Mouse (Mus musculus) neural tube, embryonic 13.5 days (tissue): ENCODE results near the gene Tm4sf19. TPM values are rescaled to one million over a fixed set of nuclear protein-coding genes. Genes with fewer than 3 reads are reported as not detected.
"Not testable (repeated sequence)": the region's sequence is repeated elsewhere in the genome, so short reads cannot be mapped to it uniquely, and the experiment has no call there.

Source experiments
- ATAC-seq: fragments of 200-750 bp; cut with Nextera tagmentation; 2 replicates; pipeline ENCODE4 v1.8.0; 2017; ENCODE audit warnings: low read depth, mild to moderate bottlenecking, moderate TSS enrichment, moderate library complexity
- H3K27ac ChIP-seq: fragments of 300-500 bp; sonication (generic); replicated peaks from 2 replicates; pipeline ENCODE4 v1.5.1; 2015; ENCODE audit warnings: moderate library complexity, mild to moderate bottlenecking, inconsistent platforms
- H3K27me3 ChIP-seq: fragments of 300-500 bp; sonication (generic); 2 replicates; pipeline ENCODE4 v1.6.1; 2015; ENCODE audit warnings: mild to moderate bottlenecking, inconsistent platforms
- H3K36me3 ChIP-seq: fragments of 300-500 bp; sonication (generic); 2 replicates; pipeline ENCODE4 v1.6.1; 2015; ENCODE audit warnings: mild to moderate bottlenecking, inconsistent platforms
- H3K4me1 ChIP-seq: fragments of 300-500 bp; sonication (generic); replicated peaks from 2 replicates; pipeline ENCODE4 v1.6.1; 2015; ENCODE audit warnings: inconsistent platforms
- H3K4me2 ChIP-seq: fragments of 300-500 bp; sonication (generic); 2 replicates; pipeline ENCODE4 v1.6.1; 2015; ENCODE audit warnings: inconsistent platforms, mild to moderate bottlenecking, moderate library complexity
- H3K4me3 ChIP-seq: fragments of 300-500 bp; sonication (generic); 2 replicates; pipeline ENCODE4 v1.5.1; 2015; ENCODE audit warnings: mild to moderate bottlenecking, inconsistent platforms
- H3K9ac ChIP-seq: fragments of 300-500 bp; sonication (generic); 2 replicates; pipeline ENCODE4 v1.6.1; 2015; ENCODE audit warnings: moderate library complexity, mild to moderate bottlenecking, inconsistent platforms
- H3K9me3 ChIP-seq: fragments of 300-500 bp; sonication (generic); 2 replicates; pipeline ENCODE4 v1.6.1; 2016; ENCODE audit warnings: inconsistent platforms
- WGBS: fragments of 180-500 bp; shearing (Covaris S2); methylation state at CpG from one replicate; pipeline ENCODE4 v1.1.7; 2015; 5-methylcytosine and 5-hydroxymethylcytosine counted together
- polyA plus RNA-seq: library from polyadenylated mRNA; unstranded; fragments of >200 nt; fragmentation: Nextera tagmentation; extraction: Ambion mirVana; gene quantifications from 2 replicates; pipeline ENCODE4 v1.2.1, GENCODE M21; 2015

Tm4sf19 gene
- polyA plus RNA-seq, 1 experiment from 2014 or later = not detected

DNA sequence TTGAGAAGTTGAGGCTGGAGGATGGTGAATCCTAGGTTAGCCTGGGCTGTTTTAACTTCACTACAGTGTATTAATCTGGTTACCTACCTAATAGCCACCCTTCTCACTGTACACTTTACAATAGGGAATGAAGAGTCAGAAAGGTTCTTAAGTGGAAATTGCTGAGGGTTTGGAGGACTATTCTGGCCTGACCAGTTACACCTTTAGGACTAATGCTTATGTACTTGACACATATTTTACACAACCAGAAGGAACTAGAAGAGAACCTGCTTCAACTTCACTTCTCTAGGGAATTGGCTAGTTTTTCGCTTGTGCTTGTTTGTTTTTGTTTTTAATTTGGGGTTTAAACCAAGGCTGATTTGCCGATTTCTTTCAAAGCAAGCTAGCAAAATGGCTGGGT, 32.8 kb downstream of the Tm4sf19 start:
- no peaks in the 10 kb centered on the region for H3K27me3 ChIP-seq
- no peaks in the 10 kb centered on the region for H3K9me3 ChIP-seq
- H3K4me1 ChIP-seq = peaks cover 18% of the 10 kb centered on the region
- H3K27ac ChIP-seq = no peak overlapping the region
- WGBS = 77% methylated on average over 2 of the region's 2 CpGs
- H3K4me2 ChIP-seq = no peak overlapping the region
- H3K36me3 ChIP-seq = no peaks in the 10 kb centered on the region
- ATAC-seq = no peak
- no peak overlapping the region for H3K9ac ChIP-seq
- no peak overlapping the region for H3K4me3 ChIP-seq

DNA sequence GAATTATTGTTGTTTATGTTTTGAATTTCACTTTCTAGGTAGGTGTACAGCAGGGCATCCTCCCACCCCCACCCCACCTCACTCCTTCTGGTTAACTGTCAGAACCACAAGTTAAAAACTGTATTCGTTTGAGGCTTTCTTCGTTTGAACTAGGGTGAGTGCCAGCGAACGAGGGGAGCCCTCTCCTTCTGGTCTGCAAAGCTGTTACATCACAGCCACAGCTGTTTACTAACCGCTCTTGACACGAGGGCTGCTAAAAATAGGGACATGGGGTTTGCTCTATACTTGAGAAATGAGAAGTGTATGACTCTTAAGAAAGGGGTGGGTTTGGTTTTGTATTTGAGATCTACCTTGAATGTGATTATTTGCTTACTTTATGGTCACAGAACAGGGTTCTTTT, 33.8 kb downstream of the Tm4sf19 start:
- WGBS = 66% methylated on average over 6 of the region's 6 CpGs
- H3K4me3 ChIP-seq = no peak overlapping the region
- H3K27me3 ChIP-seq = no peaks in the 10 kb centered on the region
- H3K27ac ChIP-seq = no peak overlapping the region
- H3K9me3 ChIP-seq = no peaks in the 10 kb centered on the region
- H3K4me2 ChIP-seq = no peak overlapping the region
- no peak overlapping the region for H3K9ac ChIP-seq
- no peak for ATAC-seq
- no peaks in the 10 kb centered on the region for H3K36me3 ChIP-seq
- H3K4me1 ChIP-seq = peaks cover 18% of the 10 kb centered on the region

GRCm38 (mm10) chr16:32434691-32435090, 34.4 kb downstream of the Tm4sf19 start:
- H3K4me3 ChIP-seq = no peak overlapping the region
- no peak overlapping the region for H3K27ac ChIP-seq
- H3K4me2 ChIP-seq = no peak overlapping the region
- no peak overlapping the region for H3K9ac ChIP-seq
- no peaks in the 10 kb centered on the region for H3K36me3 ChIP-seq
- H3K4me1 ChIP-seq = peaks cover 14% of the 10 kb centered on the region
- no peak for ATAC-seq
- no peaks in the 10 kb centered on the region for H3K27me3 ChIP-seq
- H3K9me3 ChIP-seq = no peaks in the 10 kb centered on the region

GRCm38 (mm10) chr16:32436657-32437056, 36.4 kb downstream of the Tm4sf19 start:
- no peak overlapping the region for H3K4me2 ChIP-seq
- WGBS = 86% methylated on average over 1 of the region's 1 CpGs
- H3K27ac ChIP-seq = no peak overlapping the region
- H3K4me1 ChIP-seq = peaks cover 7% of the 10 kb centered on the region
- no peak for ATAC-seq
- no peak overlapping the region for H3K4me3 ChIP-seq
- no peaks in the 10 kb centered on the region for H3K9me3 ChIP-seq
- H3K27me3 ChIP-seq = no peaks in the 10 kb centered on the region
- H3K36me3 ChIP-seq = 0 out of 2 replicates have a peak, but pooled peaks cover 4% of the 10 kb centered on the region
- no peak overlapping the region for H3K9ac ChIP-seq

- WGBS = 98% methylated on average over 1 of the region's 1 CpGs
- Histone ChIP-seq H3K4me3 (no peak overlapping the region), H3K9ac (no peak overlapping the region), H3K4me1 (peaks cover 1% of the 10 kb centered on the region; the same call in 1 of the 2 replicates), H3K9me3 (no peaks in the 10 kb centered on the region), H3K27me3 (no peaks in the 10 kb centered on the region), H3K36me3 (0 out of 2 replicates have a peak, but pooled peaks cover 4% of the 10 kb centered on the region), H3K27ac (no peak overlapping the region), H3K4me2 (no peak overlapping the region)
- ATAC-seq = no peak
Measured at GRCm38 (mm10) chr16:32437266-32437665, 37.0 kb downstream of the Tm4sf19 start.

DNA sequence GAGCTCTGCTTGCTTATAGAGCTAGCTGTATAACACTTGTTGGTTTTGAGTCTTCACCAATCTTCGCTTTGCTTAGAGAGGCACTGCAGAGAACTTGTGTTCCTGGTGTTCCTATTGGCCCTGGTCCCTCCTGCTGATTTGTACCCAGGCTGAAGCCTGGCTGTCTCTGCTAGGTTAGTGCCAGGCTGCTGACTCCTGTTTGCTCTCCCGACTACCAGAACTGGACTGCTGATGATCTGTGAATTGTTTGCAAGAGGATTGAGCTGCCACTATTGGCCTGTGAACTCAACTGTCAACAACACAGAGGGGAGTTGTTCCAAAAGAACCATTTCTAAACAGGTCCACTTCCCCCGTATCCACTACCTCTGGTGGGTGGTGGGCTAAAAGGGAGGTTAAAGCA, 41.1 kb downstream of the Tm4sf19 start:
- H3K9ac ChIP-seq = no peak overlapping the region
- 93% methylated on average over 3 of the region's 3 CpGs for WGBS
- no peak for ATAC-seq
- H3K36me3 ChIP-seq = 0 out of 2 replicates have a peak, but pooled peaks cover 4% of the 10 kb centered on the region
- H3K27me3 ChIP-seq = no peaks in the 10 kb centered on the region
- H3K4me3 ChIP-seq = no peak overlapping the region
- H3K4me2 ChIP-seq = no peak overlapping the region
- no peaks in the 10 kb centered on the region for H3K4me1 ChIP-seq
- H3K27ac ChIP-seq = no peak overlapping the region
- no peaks in the 10 kb centered on the region for H3K9me3 ChIP-seq

GRCm38 (mm10) chr16:32444615-32445014, 44.3 kb downstream of the Tm4sf19 start:
- not testable (repeated sequence) for H3K27ac ChIP-seq, H3K4me3 ChIP-seq, ATAC-seq, H3K36me3 ChIP-seq, H3K4me1 ChIP-seq, H3K4me2 ChIP-seq, H3K9me3 ChIP-seq, H3K9ac ChIP-seq, H3K27me3 ChIP-seq
- WGBS = 94% methylated on average over 3 of the region's 3 CpGs

DNA sequence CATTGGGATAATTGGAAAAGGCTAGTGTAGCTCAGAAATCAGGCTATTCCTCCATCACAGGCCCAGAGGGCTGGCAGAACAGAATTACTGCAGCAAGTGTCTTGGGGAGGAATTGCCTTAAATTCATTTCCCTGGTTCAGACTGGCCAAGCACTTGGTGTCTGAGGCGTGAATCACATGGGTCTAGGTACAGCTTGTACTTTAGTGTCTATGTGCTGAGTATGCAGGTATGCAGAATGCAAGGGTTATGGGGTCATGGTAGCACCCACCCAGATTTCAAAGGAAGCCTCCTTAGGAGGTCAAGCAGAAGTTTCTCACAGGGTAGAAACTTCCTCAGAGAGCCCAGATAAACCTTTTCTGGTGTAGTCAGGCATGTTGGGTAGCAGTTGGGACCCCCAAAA, 45.3 kb downstream of the Tm4sf19 start:
- 93% methylated on average over 1 of the region's 1 CpGs for WGBS
- H3K4me3 ChIP-seq = no peak overlapping the region
- no peak for ATAC-seq

DNA sequence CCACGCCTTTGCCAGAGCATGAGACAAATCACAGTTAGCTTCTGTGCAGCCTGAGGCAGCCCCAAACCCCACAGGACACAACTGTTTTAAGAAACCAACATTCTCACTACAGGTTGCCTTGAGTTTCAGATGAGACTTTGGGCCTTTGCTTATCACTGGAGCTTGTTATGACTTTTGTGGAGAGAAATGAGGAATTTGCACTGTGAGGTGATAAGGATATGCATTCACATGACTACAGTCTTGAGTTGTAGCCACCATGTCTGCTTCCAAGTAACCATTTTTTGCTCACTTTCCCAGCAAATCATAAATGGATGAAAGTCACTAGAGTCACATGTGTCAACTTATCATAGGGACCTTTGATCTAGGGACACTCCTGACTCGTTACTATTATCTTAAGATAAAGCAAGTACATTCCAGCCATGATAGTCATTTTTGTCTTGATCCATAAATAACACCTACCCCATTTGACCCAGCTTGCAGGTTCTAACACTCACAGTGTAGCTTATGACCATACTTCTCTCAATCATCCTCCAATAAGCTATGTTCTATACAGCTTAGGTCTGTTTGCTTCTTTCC, 46.3 kb downstream of the Tm4sf19 start:
- no peak overlapping the region for H3K9ac ChIP-seq
- ATAC-seq = no peak
- 85% methylated on average over 2 of the region's 2 CpGs for WGBS
- no peak overlapping the region for H3K27ac ChIP-seq
- no peaks in the 10 kb centered on the region for H3K27me3 ChIP-seq
- no peak overlapping the region for H3K4me2 ChIP-seq
- H3K9me3 ChIP-seq = no peaks in the 10 kb centered on the region
- no peaks in the 10 kb centered on the region for H3K4me1 ChIP-seq
- H3K36me3 ChIP-seq = peaks cover under 1% of the 10 kb centered on the region
- no peak overlapping the region for H3K4me3 ChIP-seq

More for the DNA sequence above, 45.3 kb downstream of the Tm4sf19 start:
- H3K9ac ChIP-seq = no peak overlapping the region
- no peaks in the 10 kb centered on the region for H3K27me3 ChIP-seq
- no peak overlapping the region for H3K4me2 ChIP-seq
- H3K9me3 ChIP-seq = no peaks in the 10 kb centered on the region
- no peaks in the 10 kb centered on the region for H3K36me3 ChIP-seq
- no peak overlapping the region for H3K27ac ChIP-seq
- H3K4me1 ChIP-seq = no peaks in the 10 kb centered on the region

- no peak for ATAC-seq
Measured at GRCm38 (mm10) chr16:32449665-32450064, 49.4 kb downstream of the Tm4sf19 start.

GRCm38 (mm10) chr16:32450133-32450532, 49.8 kb downstream of the Tm4sf19 start:
- no peak for ATAC-seq
- Histone ChIP-seq H3K9ac (no peak overlapping the region), H3K4me2 (no peak overlapping the region), H3K27ac (no peak overlapping the region), H3K9me3 (no peaks in the 10 kb centered on the region), H3K4me3 (no peak overlapping the region), H3K36me3 (peaks cover 25% of the 10 kb centered on the region), H3K4me1 (no peaks in the 10 kb centered on the region), H3K27me3 (no peaks in the 10 kb centered on the region)
- WGBS = 94% methylated on average over 2 of the region's 2 CpGs

More at GRCm38 (mm10) chr16:32449665-32450064, 49.4 kb downstream of the Tm4sf19 start:
- Histone ChIP-seq H3K9me3 (no peaks in the 10 kb centered on the region), H3K27me3 (no peaks in the 10 kb centered on the region), H3K4me2 (no peak overlapping the region), H3K4me3 (no peak overlapping the region), H3K36me3 (peaks cover 20% of the 10 kb centered on the region), H3K4me1 (no peaks in the 10 kb centered on the region), H3K27ac (no peak overlapping the region), H3K9ac (no peak overlapping the region)
- 85% methylated on average over 3 of the region's 3 CpGs for WGBS

- Histone ChIP-seq H3K36me3 (peaks cover 37% of the 10 kb centered on the region), H3K27ac (no peak overlapping the region), H3K9me3 (no peaks in the 10 kb centered on the region), H3K27me3 (no peaks in the 10 kb centered on the region), H3K4me1 (no peaks in the 10 kb centered on the region), H3K9ac (no peak overlapping the region), H3K4me2 (no peak overlapping the region), H3K4me3 (no peak overlapping the region)
- no peak for ATAC-seq
- 95% methylated on average over 8 of the region's 8 CpGs for WGBS
Measured at GRCm38 (mm10) chr16:32453102-32453501, 52.8 kb downstream of the Tm4sf19 start.

GRCm38 (mm10) chr16:32454646-32455045, 54.3 kb downstream of the Tm4sf19 start:
- 84% methylated on average over 5 of the region's 5 CpGs for WGBS
- Histone ChIP-seq H3K9ac (no peak overlapping the region), H3K27me3 (no peaks in the 10 kb centered on the region), H3K4me3 (no peak overlapping the region), H3K36me3 (peaks cover 44% of the 10 kb centered on the region), H3K27ac (no peak overlapping the region), H3K4me2 (no peak overlapping the region), H3K4me1 (no peaks in the 10 kb centered on the region), H3K9me3 (no peaks in the 10 kb centered on the region)
- ATAC-seq = no peak
